Mouse (Mus musculus) MEL (cell line): ENCODE measurements around the gene Axl.

ENCODE experiments used
- CTCF ChIP-seq, 3 experiments: IDR thresholded peaks in 2 of 3; conservative IDR thresholded peaks in 1 of 3; 2 replicates each; pipeline ENCODE4 v1.5.1; 2011 to 2012; ENCODE audit warnings: low read length in 3 of 3, low read depth in 2 of 3, mild to moderate bottlenecking in 2 of 3, improper control_type of control experiment in 1 of 3, inconsistent platforms in 1 of 3, mixed read lengths in 1 of 3, moderate library complexity in 1 of 3; ENCODE audit not compliant: control insufficient read depth in 1 of 3, insufficient read depth in 1 of 3, poor library complexity in 1 of 3, severe bottlenecking in 1 of 3
- E2F4 ChIP-seq: IDR thresholded peaks from 2 replicates; pipeline ENCODE4 v1.6.1; 2011; ENCODE audit warnings: low read depth, low read length, improper control_type of control experiment, borderline replicate concordance
- POLR2A ChIP-seq, 2 experiments: IDR thresholded peaks; 2 replicates each; pipeline ENCODE4 v1.6.1; 2011 to 2012; ENCODE audit warnings: low read length in 2 of 2, mild to moderate bottlenecking in 2 of 2, control low read depth in 1 of 2, improper control_type of control experiment in 1 of 2, low read depth in 1 of 2, moderate library complexity in 1 of 2; ENCODE audit not compliant: control insufficient read depth in 1 of 2, insufficient read depth in 1 of 2, poor library complexity in 1 of 2
- POLR2AphosphoS5 ChIP-seq: IDR thresholded peaks from 2 replicates; pipeline ENCODE4 v1.6.1; 2012; ENCODE audit warnings: low read depth, borderline replicate concordance, mild to moderate bottlenecking, inconsistent platforms, low read length, moderate library complexity, mixed read lengths
- RAD21 ChIP-seq: IDR thresholded peaks from 2 replicates; pipeline ENCODE4 v1.6.1; 2011; ENCODE audit warnings: mild to moderate bottlenecking, low read depth, low read length, improper control_type of control experiment
- ZC3H11A ChIP-seq: IDR thresholded peaks from 2 replicates; pipeline ENCODE4 v1.6.1; 2012; ENCODE audit warnings: low read depth, mild to moderate bottlenecking, inconsistent platforms, low read length, improper control_type of control experiment

DNA sequence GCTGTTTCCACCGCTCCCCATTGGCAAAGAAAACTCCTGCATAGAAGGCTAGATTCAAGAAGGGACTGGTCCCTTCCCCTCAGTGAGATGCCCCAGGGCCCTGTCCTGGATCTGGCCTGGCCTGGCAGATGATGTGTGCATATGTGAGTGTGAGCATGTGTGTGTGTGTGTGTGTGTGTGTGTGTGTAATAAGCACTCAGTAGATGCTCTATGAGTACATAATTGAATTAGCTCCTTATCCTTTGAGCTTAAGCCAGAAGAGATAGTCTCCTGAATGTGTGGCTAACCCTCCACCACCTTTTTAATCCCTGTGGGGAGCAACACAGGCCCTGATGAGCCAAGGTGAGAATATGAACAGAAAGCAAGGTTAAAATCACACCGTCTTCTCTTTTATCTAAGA lies 23.2 kb upstream of the Axl start:
- TF ChIP-seq CTCF (IDR thresholded peaks at IDR 0.05 in 2 of 3, conservative IDR thresholded peaks at IDR 0.05 in 1 of 3; ENCODE audit: control insufficient read depth in 1 of 3, insufficient read depth in 1 of 3, low read depth in 2 of 3, low read length in 3 of 3, poor library complexity in 1 of 3, severe bottlenecking in 1 of 3) (no peak), ZC3H11A (no peak), POLR2A (IDR thresholded peaks at IDR 0.05; ENCODE audit: control insufficient read depth in 1 of 2, insufficient read depth in 1 of 2, low read depth in 1 of 2, low read length in 2 of 2, poor library complexity in 1 of 2) (no peak), POLR2AphosphoS5 (no peak), E2F4 (no peak), RAD21 (no peak)
